Mouse (Mus musculus): ENCODE measurements at regions not wholly inside any gene's neighbourhood (a gene's known extent, or its start where the extent isn't known, plus 50 kb on each side); places are given as distances from the start of the nearest gene placed in this dataset.

DNA sequence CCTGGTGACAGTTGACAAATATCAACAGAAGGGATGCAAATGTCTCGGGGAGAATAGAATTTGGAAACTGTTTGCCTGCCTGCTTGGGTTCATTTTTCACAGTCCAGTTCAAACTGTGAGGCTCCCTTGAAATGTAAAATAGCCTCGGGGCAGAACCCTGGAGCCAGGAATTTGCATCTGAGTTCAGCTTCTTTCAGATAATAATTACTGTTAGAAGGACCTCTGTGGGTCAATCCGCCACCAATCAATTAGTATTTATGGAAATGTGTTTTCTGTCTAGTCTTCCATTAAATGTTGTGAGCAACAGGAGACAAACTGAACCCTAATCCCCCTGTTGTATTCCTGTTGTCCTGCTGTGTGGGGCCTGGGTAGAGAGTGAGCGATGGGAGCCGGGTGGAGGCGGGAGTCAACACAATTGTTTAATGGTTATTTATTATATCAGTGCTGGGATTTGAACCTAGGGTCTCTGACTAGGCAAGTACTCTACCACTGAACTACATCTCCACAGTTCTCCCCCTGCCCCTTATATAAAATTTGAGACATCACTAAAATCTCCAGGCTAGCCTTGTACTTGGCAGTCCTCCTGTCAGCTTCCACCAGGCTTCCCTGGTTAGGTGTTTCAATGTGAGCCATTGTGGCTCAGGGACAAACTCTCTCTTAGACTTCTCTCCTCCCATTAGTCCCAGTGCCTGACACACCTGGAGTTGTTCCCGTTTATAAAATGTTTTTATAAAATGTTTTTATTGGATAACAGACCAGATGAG lies 103.3 kb downstream of the Zfp281 start:
- TF ChIP-seq CTCF (IDR thresholded peaks at IDR 0.05; ENCODE audit: borderline replicate concordance, insufficient read depth, low read length) (no peak), POLR2A (IDR thresholded peaks at IDR 0.05; ENCODE audit: low read depth, low read length) (no peak)
